Mouse (Mus musculus): ENCODE data around the gene Cebpe.

GRCm38 (mm10) chr14:54732206-54732605 lies 20.2 kb upstream of the Cebpe start:
- no peak for TF ChIP-seq CTCF (IDR thresholded peaks at IDR 0.05; ENCODE audit: insufficient read depth, low read length)
- TF ChIP-seq POLR2A (IDR thresholded peaks at IDR 0.05; ENCODE audit: borderline replicate concordance, extremely low read depth, low read depth, low read length): no peak
